17 mouse cellular contexts compared by ENCODE assay signal in genomic region chr19:10094695-10095094, GRCm38 (mm10). TPM values are rescaled to one million over a fixed set of nuclear protein-coding genes. Genes with fewer than 3 reads are reported as not detected.
A peak's percentile ranks its signal among the peaks of the same experiment; 100 is the strongest.
DNase-seq lines count a peak whose midpoint lies in the region; ATAC-seq and TF ChIP-seq lines count a peak whose summit lies in the region.
"Had no signal": no experiment of that assay in that cellular context is flagged by ENCODE, and none has a peak within 500 bp of the region (broad histone marks: within the 10 kb centered on the region; RNA-seq: fewer than 3 reads in every experiment).

No protein-coding gene starts in this region.

- H3K36me3 ChIP-seq in forebrain, embryonic 14.5 days (ENCODE audit: control insufficient read depth, insufficient read depth, low read length) = peaks cover 66% of the 10 kb centered on the region
- H3K36me3 ChIP-seq in forebrain, embryonic 11.5 days (ENCODE audit: control insufficient read depth, insufficient read depth, low read length) = peaks cover 10% of the 10 kb centered on the region; the same call in 1 of the 2 replicates
- peaks cover 43% of the 10 kb centered on the region for H3K36me3 ChIP-seq in intestine, postnatal 0 days (ENCODE audit: control insufficient read depth, insufficient read depth)
- peaks cover 10% of the 10 kb centered on the region; the same call in 1 of the 2 replicates for H3K36me3 ChIP-seq in midbrain, embryonic 16.5 days (ENCODE audit: control insufficient read depth, insufficient read depth, low read length)

- H3K9me3 ChIP-seq in forebrain, embryonic 14.5 days (replicated peaks; ENCODE audit: control insufficient read depth, low read length) = no peaks in the 10 kb centered on the region
- no peaks in the 10 kb centered on the region for H3K9me3 ChIP-seq in forebrain, embryonic 11.5 days (ENCODE audit: control insufficient read depth, low read length)
- H3K9me3 ChIP-seq in intestine, postnatal 0 days (ENCODE audit: control insufficient read depth) = no peaks in the 10 kb centered on the region
- H3K9me3 ChIP-seq in midbrain, embryonic 16.5 days (replicated peaks; ENCODE audit: control insufficient read depth, low read length, poor library complexity, severe bottlenecking) = no peaks in the 10 kb centered on the region
- H3K9me3 ChIP-seq: embryonic facial prominence, embryonic 15.5 days; neural tube, embryonic 12.5 days had no signal

- 84% methylated on average over 4 of the region's 4 CpGs for WGBS in forebrain, embryonic 14.5 days
- 82% methylated on average over 4 of the region's 4 CpGs for WGBS in forebrain, embryonic 11.5 days
- 35% methylated on average over 4 of the region's 4 CpGs for WGBS in intestine, postnatal 0 days
- WGBS in midbrain, embryonic 16.5 days = 74% methylated on average over 4 of the region's 4 CpGs

- no peak for ATAC-seq in forebrain, embryonic 14.5 days
- no peak for ATAC-seq in forebrain, embryonic 11.5 days (replicated peaks; ENCODE audit: low FRiP score)
- ATAC-seq in common myeloid progenitor, adult 5-6 weeks (replicated peaks; ENCODE audit: low read depth, poor library complexity, severe bottlenecking) = peak; percentile 45; the same call in 1 of the 2 replicates
- peak; percentile 74 for ATAC-seq in intestine, postnatal 0 days
- ATAC-seq in midbrain, embryonic 16.5 days = no peak
- ATAC-seq: Patski had no signal

- no peak overlapping the region for H3K4me2 ChIP-seq in forebrain, embryonic 14.5 days (ENCODE audit: low read length)
- no peak overlapping the region for H3K4me2 ChIP-seq in forebrain, embryonic 11.5 days (ENCODE audit: low read depth, low read length, severe bottlenecking)
- peak overlapping the region; percentile 41 for H3K4me2 ChIP-seq in intestine, postnatal 0 days (replicated peaks; ENCODE audit: low read depth)
- peak overlapping the region; percentile 14; the same call in 1 of the 2 replicates for H3K4me2 ChIP-seq in midbrain, embryonic 16.5 days (ENCODE audit: low read length)
- H3K4me2 ChIP-seq: embryonic facial prominence, embryonic 15.5 days; neural tube, embryonic 12.5 days had no signal

- H3K27me3 ChIP-seq in forebrain, embryonic 14.5 days (replicated peaks; ENCODE audit: control insufficient read depth, insufficient read depth, low read length) = no peaks in the 10 kb centered on the region
- H3K27me3 ChIP-seq in forebrain, embryonic 11.5 days (ENCODE audit: control insufficient read depth, insufficient read depth, low read length) = no peaks in the 10 kb centered on the region
- H3K27me3 ChIP-seq in intestine, postnatal 0 days (replicated peaks; ENCODE audit: control insufficient read depth, insufficient read depth, low read length) = no peaks in the 10 kb centered on the region
- no peaks in the 10 kb centered on the region for H3K27me3 ChIP-seq in midbrain, embryonic 16.5 days (ENCODE audit: control insufficient read depth, insufficient read depth, low read depth, low read length)
- H3K27me3 ChIP-seq: embryonic facial prominence, embryonic 15.5 days; neural tube, embryonic 12.5 days; Patski had no signal

- no peak overlapping the region for H3K27ac ChIP-seq in forebrain, embryonic 14.5 days (ENCODE audit: low read depth, low read length)
- no peak overlapping the region for H3K27ac ChIP-seq in forebrain, embryonic 11.5 days (ENCODE audit: low read depth, low read length)
- peak overlapping the region; percentile 50; the same call in 1 of the 2 replicates for H3K27ac ChIP-seq in intestine, postnatal 0 days (ENCODE audit: low read depth, low read length)
- H3K27ac ChIP-seq in midbrain, embryonic 16.5 days (ENCODE audit: low read length) = no peak overlapping the region
- H3K27ac ChIP-seq: embryonic facial prominence, embryonic 15.5 days; neural tube, embryonic 12.5 days had no signal

- 0 out of 2 replicates have a peak overlapping the region, but pooled peaks have one; percentile 2 for H3K9ac ChIP-seq in forebrain, embryonic 14.5 days (ENCODE audit: low read length)
- H3K9ac ChIP-seq in forebrain, embryonic 11.5 days (ENCODE audit: low read length) = no peak overlapping the region
- no peak overlapping the region for H3K9ac ChIP-seq in intestine, postnatal 0 days (ENCODE audit: low read depth, low read length)
- H3K9ac ChIP-seq in midbrain, embryonic 16.5 days (ENCODE audit: low read depth, low read length) = peak overlapping the region; percentile 38; the same call in 1 of the 2 replicates
- H3K9ac ChIP-seq: embryonic facial prominence, embryonic 15.5 days; neural tube, embryonic 12.5 days had no signal

- DNase-seq in forebrain, embryonic 14.5 days (ENCODE audit: low spot score) = no peak
- no peak for DNase-seq in forebrain, embryonic 11.5 days (ENCODE audit: low spot score)
- no peak for DNase-seq in left cerebral cortex, adult 11 months (ENCODE audit: low spot score)
- no peak for DNase-seq in MN1 (ENCODE audit: low spot score)
- DNase-seq in lung, postnatal 36 days = no peak
- DNase-seq: adrenal gland, postnatal 36 days; cerebellum, adult 2 months; kidney, postnatal 14 days; lung, postnatal 10 days; right cerebral cortex, postnatal 4 days; thymus, postnatal 36 days had no signal

- H3K4me3 ChIP-seq in forebrain, embryonic 14.5 days (ENCODE audit: low read depth, low read length) = no peak overlapping the region
- no peak overlapping the region for H3K4me3 ChIP-seq in forebrain, embryonic 11.5 days (ENCODE audit: low read depth, low read length)
- H3K4me3 ChIP-seq in intestine, postnatal 0 days (ENCODE audit: low read depth, low read length) = no peak overlapping the region
- H3K4me3 ChIP-seq in midbrain, embryonic 16.5 days (ENCODE audit: low read depth, low read length) = no peak overlapping the region
- H3K4me3 ChIP-seq: embryonic facial prominence, embryonic 15.5 days; neural tube, embryonic 12.5 days had no signal

- peaks cover 31% of the 10 kb centered on the region for H3K4me1 ChIP-seq in forebrain, embryonic 14.5 days (ENCODE audit: control insufficient read depth, insufficient read depth, low read length)
- H3K4me1 ChIP-seq in forebrain, embryonic 11.5 days (replicated peaks; ENCODE audit: control insufficient read depth, insufficient read depth, low read length) = peaks cover 14% of the 10 kb centered on the region
- H3K4me1 ChIP-seq in intestine, postnatal 0 days (replicated peaks; ENCODE audit: control insufficient read depth, insufficient read depth, low read length) = peaks cover 7% of the 10 kb centered on the region; the same call in 1 of the 2 replicates
- peaks cover 52% of the 10 kb centered on the region for H3K4me1 ChIP-seq in midbrain, embryonic 16.5 days (ENCODE audit: control insufficient read depth, insufficient read depth, low read length)

- no peak for TF ChIP-seq CTCF in intestine, postnatal 0 days (IDR thresholded peaks at IDR 0.05; ENCODE audit: low read depth)

RNA-seq across cellular contexts. Expression of gene Fads2, which starts 6.9 kb away (rescaled TPM):
- 71.1 and 71.5 TPM in 2 replicates for polyA plus RNA-seq in forebrain, embryonic 14.5 days (2014; fragmentation: Nextera tagmentation; extraction: Ambion mirVana)
- 75.9 and 83.8 TPM in 2 replicates for polyA plus RNA-seq in forebrain, embryonic 11.5 days (2014; fragmentation: Nextera tagmentation; extraction: Ambion mirVana)
- total RNA-seq in common myeloid progenitor, adult 5-6 weeks (2017) = 30.2 and 30.8 TPM in 2 replicates
- 46.8 and 54.2 TPM in 2 replicates for polyA plus RNA-seq in intestine, postnatal 0 days (2015; fragmentation: Nextera tagmentation; extraction: Ambion mirVana)
- 215 and 256 TPM in 2 replicates for polyA plus RNA-seq in midbrain, embryonic 16.5 days (2015; fragmentation: Nextera tagmentation; extraction: Ambion mirVana)

RNA-seq across cellular contexts. Expression of gene Fads3, which starts 53.3 kb away (rescaled TPM):
- 9.6 and 12.5 TPM in 2 replicates for polyA plus RNA-seq in forebrain, embryonic 14.5 days (2014; fragmentation: Nextera tagmentation; extraction: Ambion mirVana)
- polyA plus RNA-seq in forebrain, embryonic 11.5 days (2014; fragmentation: Nextera tagmentation; extraction: Ambion mirVana) = 5.9 and 6.1 TPM in 2 replicates
- total RNA-seq in common myeloid progenitor, adult 5-6 weeks (2017) = 4.4 and 11.1 TPM in 2 replicates
- polyA plus RNA-seq in intestine, postnatal 0 days (2015; fragmentation: Nextera tagmentation; extraction: Ambion mirVana) = 4.7 and 4.8 TPM in 2 replicates
- 31.6 and 38.2 TPM in 2 replicates for polyA plus RNA-seq in midbrain, embryonic 16.5 days (2015; fragmentation: Nextera tagmentation; extraction: Ambion mirVana)

Comparison
In these comparisons a context has a peak if more than half of its experiments do, and no peak if none do; other contexts are left out.
1. H3K9ac ChIP-seq: peak in forebrain, embryonic 14.5 days (single experiment) and midbrain, embryonic 16.5 days (single experiment); none in forebrain, embryonic 11.5 days (single experiment) and intestine, postnatal 0 days (single experiment).
2. ATAC-seq: peak in common myeloid progenitor, adult 5-6 weeks (single experiment) and intestine, postnatal 0 days (single experiment); none in forebrain, embryonic 14.5 days (single experiment), forebrain, embryonic 11.5 days (single experiment) and midbrain, embryonic 16.5 days (single experiment).
3. H3K4me2 ChIP-seq: peak in intestine, postnatal 0 days (single experiment) and midbrain, embryonic 16.5 days (single experiment); none in forebrain, embryonic 14.5 days (single experiment) and forebrain, embryonic 11.5 days (single experiment).